Mouse (Mus musculus): ENCODE results near the gene Kit.

DNA sequence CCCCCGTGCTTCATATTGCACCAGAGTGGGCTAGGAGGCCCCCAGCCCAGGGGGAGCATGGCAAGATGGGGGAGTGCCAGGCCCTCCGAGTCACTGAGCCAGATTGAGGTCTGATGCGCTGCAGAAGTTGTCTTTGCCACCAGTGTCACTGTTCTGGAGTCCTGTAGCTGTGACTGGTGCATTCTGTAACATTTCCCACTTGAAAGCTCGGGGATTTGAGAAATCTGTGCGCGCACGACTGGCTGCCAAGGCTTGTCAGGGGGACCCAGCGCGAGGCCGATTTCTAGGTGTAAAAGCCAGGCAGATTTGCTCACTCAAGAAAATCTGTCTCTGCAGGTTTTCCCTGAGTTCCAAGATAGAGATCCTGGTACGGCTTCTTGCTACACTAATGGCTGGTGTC, 16.9 kb downstream of the Kit start:
- TF ChIP-seq CHD2 (IDR thresholded peaks at IDR 0.05; ENCODE audit: low read depth, low read length) (no peak), ZC3H11A (IDR thresholded peaks at IDR 0.05; ENCODE audit: borderline replicate concordance, low read depth, low read length) (no peak), ZNF384 (IDR thresholded peaks at IDR 0.05; ENCODE audit: low read depth, low read length) (no peak), HCFC1 (IDR thresholded peaks at IDR 0.05; ENCODE audit: borderline replicate concordance, insufficient read depth, low read length) (no peak)
